In the genomic region with DNA sequence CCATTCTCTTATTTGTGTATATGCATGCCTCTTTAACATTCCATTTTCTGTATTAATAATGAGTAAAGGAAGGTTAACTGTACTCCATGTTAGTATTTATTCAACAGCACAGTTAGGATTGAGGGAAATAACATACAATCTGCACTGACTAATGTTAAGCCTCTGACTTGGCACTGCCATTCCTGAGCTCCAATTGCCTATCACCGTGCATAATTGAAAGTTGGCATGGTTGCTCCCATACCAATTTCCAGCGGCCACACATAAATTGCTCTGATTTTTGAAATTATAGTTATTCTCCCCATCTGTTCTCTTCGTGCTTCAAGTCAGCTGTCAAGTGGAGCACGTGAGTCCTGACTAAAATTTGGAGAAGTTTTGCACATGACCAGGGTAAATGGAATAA, we compare ENCODE assay signal across 12 mouse cellular contexts.
"Had no signal": no experiment of that assay in that cellular context is flagged by ENCODE, and none has a peak within 500 bp of the region (broad histone marks: within the 10 kb centered on the region; RNA-seq: fewer than 3 reads in every experiment).

No protein-coding gene starts in this region.

- H3K9ac ChIP-seq: limb, embryonic 12.5 days; liver, embryonic 14.5 days; neural tube, embryonic 12.5 days had no signal

- H3K4me1 ChIP-seq: limb, embryonic 12.5 days; neural tube, embryonic 12.5 days had no signal

- H3K27ac ChIP-seq: layer of hippocampus, adult 2 months; left cerebral cortex, adult 2 months; limb, embryonic 12.5 days; liver, embryonic 14.5 days; neural tube, embryonic 12.5 days; stomach, postnatal 0 days had no signal

- H3K4me2 ChIP-seq: limb, embryonic 12.5 days; neural tube, embryonic 12.5 days had no signal

- H3K4me3 ChIP-seq: layer of hippocampus, adult 2 months; left cerebral cortex, adult 2 months; limb, embryonic 12.5 days; neural tube, embryonic 12.5 days had no signal

- H3K27me3 ChIP-seq: limb, embryonic 12.5 days; neural tube, embryonic 12.5 days had no signal

- H3K9me3 ChIP-seq: limb, embryonic 12.5 days; neural tube, embryonic 12.5 days had no signal

- DNase-seq: kidney, postnatal 10 days; kidney, postnatal 4 days; liver; lung, adult 18-20 months; midbrain, embryonic 14.5 days; thymus, postnatal 4 days had no signal

- H3K36me3 ChIP-seq: limb, embryonic 12.5 days; neural tube, embryonic 12.5 days had no signal
